Mouse (Mus musculus): ENCODE measurements around the gene Slc39a8. TPM values are rescaled to one million over a fixed set of nuclear protein-coding genes. Genes with fewer than 3 reads are reported as not detected.
A peak's percentile ranks its signal among the peaks of the same experiment; 100 is the strongest.

The Slc39a8 gene
- 16.3 and 16.9 TPM in 2 replicates for polyA plus RNA-seq (2016; fragmentation: Nextera tagmentation; extraction: Ambion mirVana)

- Histone ChIP-seq H3K27me3 (no peaks in the 10 kb centered on the region), H3K4me3 (peak within 1 kb of the TSS; percentile 60), H3K36me3 (no peaks in the 10 kb centered on the region), H3K4me2 (replicated peaks) (peak within 1 kb of the TSS; percentile 97), H3K4me1 (peaks cover 14% of the 10 kb centered on the region), H3K9ac (peak within 1 kb of the TSS; percentile 74), H3K27ac (peak within 1 kb of the TSS; percentile 62; the same call in 1 of the 2 replicates), H3K9me3 (replicated peaks) (no peaks in the 10 kb centered on the region)
- ATAC-seq (ENCODE audit: low FRiP score): peak; percentile 90
- WGBS: 4% methylated on average over 22 of the region's 22 CpGs
Measured at GRCm38 (mm10) chr3:135825016-135825753, at the start of gene Slc39a8. Slc39a8 (plus strand) TSS chr3:135825279.

GRCm38 (mm10) chr3:135785065-135785464, 40.0 kb upstream of the Slc39a8 start:
- Histone ChIP-seq H3K4me3 (no peak overlapping the region), H3K4me1 (no peaks in the 10 kb centered on the region), H3K9me3 (replicated peaks) (no peaks in the 10 kb centered on the region), H3K27ac (no peak overlapping the region), H3K9ac (no peak overlapping the region), H3K4me2 (replicated peaks) (no peak overlapping the region), H3K27me3 (no peaks in the 10 kb centered on the region), H3K36me3 (no peaks in the 10 kb centered on the region)
- whole genome bisulfite sequencing: 87% methylated on average over 7 of the region's 7 CpGs
- no peak for ATAC-seq (ENCODE audit: low FRiP score)

GRCm38 (mm10) chr3:135796117-135796516, 29.0 kb upstream of the Slc39a8 start:
- no peak overlapping the region for H3K4me2 ChIP-seq (replicated peaks)
- H3K9me3 ChIP-seq (replicated peaks): no peaks in the 10 kb centered on the region
- H3K27me3 ChIP-seq: no peaks in the 10 kb centered on the region
- no peaks in the 10 kb centered on the region for H3K36me3 ChIP-seq
- WGBS: 97% methylated on average over 6 of the region's 6 CpGs
- no peak overlapping the region for H3K27ac ChIP-seq
- no peak overlapping the region for H3K4me3 ChIP-seq
- no peak for ATAC-seq (ENCODE audit: low FRiP score)
- H3K9ac ChIP-seq: no peak overlapping the region
- H3K4me1 ChIP-seq: no peaks in the 10 kb centered on the region

GRCm38 (mm10) chr3:135798241-135798640, 26.8 kb upstream of the Slc39a8 start:
- ATAC-seq (ENCODE audit: low FRiP score): no peak
- no peak overlapping the region for H3K4me2 ChIP-seq (replicated peaks)
- no peaks in the 10 kb centered on the region for H3K36me3 ChIP-seq
- H3K4me3 ChIP-seq: no peak overlapping the region
- H3K27ac ChIP-seq: no peak overlapping the region
- 72% methylated on average over 3 of the region's 3 CpGs for WGBS
- no peaks in the 10 kb centered on the region for H3K4me1 ChIP-seq
- no peaks in the 10 kb centered on the region for H3K27me3 ChIP-seq
- H3K9ac ChIP-seq: no peak overlapping the region
- no peaks in the 10 kb centered on the region for H3K9me3 ChIP-seq (replicated peaks)

GRCm38 (mm10) chr3:135798665-135799064, 26.4 kb upstream of the Slc39a8 start:
- no peak overlapping the region for H3K9ac ChIP-seq
- H3K4me3 ChIP-seq: no peak overlapping the region
- H3K4me1 ChIP-seq: no peaks in the 10 kb centered on the region
- no peaks in the 10 kb centered on the region for H3K36me3 ChIP-seq
- ATAC-seq (ENCODE audit: low FRiP score): no peak
- WGBS: 74% methylated on average over 1 of the region's 1 CpGs
- no peaks in the 10 kb centered on the region for H3K9me3 ChIP-seq (replicated peaks)
- no peak overlapping the region for H3K4me2 ChIP-seq (replicated peaks)
- no peaks in the 10 kb centered on the region for H3K27me3 ChIP-seq
- H3K27ac ChIP-seq: no peak overlapping the region

DNA sequence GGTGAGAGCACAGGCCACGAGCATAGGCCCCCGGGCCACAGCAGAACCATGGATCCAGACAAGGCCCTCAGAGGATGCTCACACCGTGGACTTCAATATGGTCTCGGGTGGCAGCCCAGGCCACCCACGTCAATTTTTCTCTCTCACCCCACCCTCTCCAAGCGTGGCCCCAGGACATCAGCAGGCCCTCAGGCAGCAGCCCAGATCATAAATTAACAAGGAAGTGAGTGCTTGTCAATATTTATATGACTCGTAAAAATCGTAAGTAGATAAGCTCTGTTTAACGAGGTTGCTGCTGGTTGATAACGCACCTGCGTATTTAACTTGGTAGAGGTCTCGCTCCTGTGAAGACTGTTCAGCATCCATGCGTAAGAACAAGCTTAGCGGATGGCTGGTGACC, 10.4 kb upstream of the Slc39a8 start:
- Histone ChIP-seq H3K4me3 (no peak overlapping the region), H3K9me3 (replicated peaks) (no peaks in the 10 kb centered on the region), H3K27ac (no peak overlapping the region), H3K4me1 (no peaks in the 10 kb centered on the region), H3K36me3 (no peaks in the 10 kb centered on the region), H3K27me3 (no peaks in the 10 kb centered on the region), H3K4me2 (replicated peaks) (no peak overlapping the region), H3K9ac (no peak overlapping the region)
- 89% methylated on average over 14 of the region's 14 CpGs for WGBS
- ATAC-seq (ENCODE audit: low FRiP score): no peak

- no peaks in the 10 kb centered on the region for H3K36me3 ChIP-seq
- no peak overlapping the region for H3K4me2 ChIP-seq (replicated peaks)
- H3K4me1 ChIP-seq: no peaks in the 10 kb centered on the region
- no peak for ATAC-seq (ENCODE audit: low FRiP score)
- no peak overlapping the region for H3K9ac ChIP-seq
- H3K27me3 ChIP-seq: no peaks in the 10 kb centered on the region
- 90% methylated on average over 5 of the region's 5 CpGs for WGBS
- H3K27ac ChIP-seq: no peak overlapping the region
- H3K4me3 ChIP-seq: no peak overlapping the region
- H3K9me3 ChIP-seq (replicated peaks): no peaks in the 10 kb centered on the region
Measured at GRCm38 (mm10) chr3:135815973-135816727, 8.9 kb upstream of the Slc39a8 start.

- Histone ChIP-seq H3K4me3 (no peak overlapping the region), H3K27me3 (no peaks in the 10 kb centered on the region), H3K9ac (no peak overlapping the region), H3K36me3 (no peaks in the 10 kb centered on the region), H3K4me1 (no peaks in the 10 kb centered on the region), H3K9me3 (replicated peaks) (no peaks in the 10 kb centered on the region), H3K4me2 (replicated peaks) (no peak overlapping the region), H3K27ac (no peak overlapping the region)
- no peak for ATAC-seq (ENCODE audit: low FRiP score)
- WGBS: 63% methylated on average over 1 of the region's 1 CpGs
Measured at GRCm38 (mm10) chr3:135817124-135817523, 8.0 kb upstream of the Slc39a8 start.

- no peak overlapping the region for H3K27ac ChIP-seq
Measured at GRCm38 (mm10) chr3:135824436-135824835, 643 bp upstream of the Slc39a8 start.

GRCm38 (mm10) chr3:135825754-135826683, 940 bp downstream of the Slc39a8 start:
- ATAC-seq (ENCODE audit: low FRiP score): peak; percentile 82
- H3K9ac ChIP-seq: peak overlapping the region; percentile 74
- H3K4me1 ChIP-seq: peaks cover 14% of the 10 kb centered on the region
- no peaks in the 10 kb centered on the region for H3K27me3 ChIP-seq
- H3K4me3 ChIP-seq: peak overlapping the region; percentile 60
- peak overlapping the region; percentile 62; the same call in 1 of the 2 replicates for H3K27ac ChIP-seq
- WGBS: under 1% methylated on average over 57 of the region's 57 CpGs
- peak overlapping the region; percentile 97 for H3K4me2 ChIP-seq (replicated peaks)
- no peaks in the 10 kb centered on the region for H3K36me3 ChIP-seq
- H3K9me3 ChIP-seq (replicated peaks): no peaks in the 10 kb centered on the region

More at GRCm38 (mm10) chr3:135824436-135824835, 643 bp upstream of the Slc39a8 start:
- no peak for ATAC-seq (ENCODE audit: low FRiP score)
- 34% methylated on average over 3 of the region's 4 CpGs for WGBS
- H3K4me2 ChIP-seq (replicated peaks): peak overlapping the region; percentile 97; the same call in 1 of the 2 replicates
- H3K36me3 ChIP-seq: no peaks in the 10 kb centered on the region
- no peak overlapping the region for H3K9ac ChIP-seq
- no peaks in the 10 kb centered on the region for H3K9me3 ChIP-seq (replicated peaks)
- no peak overlapping the region for H3K4me3 ChIP-seq
- no peaks in the 10 kb centered on the region for H3K27me3 ChIP-seq
- peaks cover 14% of the 10 kb centered on the region for H3K4me1 ChIP-seq

GRCm38 (mm10) chr3:135826684-135827249, 1.7 kb downstream of the Slc39a8 start:
- H3K4me2 ChIP-seq (replicated peaks): peak overlapping the region; percentile 97
- H3K9me3 ChIP-seq (replicated peaks): no peaks in the 10 kb centered on the region
- H3K27me3 ChIP-seq: no peaks in the 10 kb centered on the region
- no peak for ATAC-seq (ENCODE audit: low FRiP score)
- 23% methylated on average over 12 of the region's 12 CpGs for whole genome bisulfite sequencing
- H3K4me1 ChIP-seq: peaks cover 14% of the 10 kb centered on the region
- 0 out of 2 replicates have a peak overlapping the region, but pooled peaks have one; percentile 62 for H3K27ac ChIP-seq
- H3K36me3 ChIP-seq: no peaks in the 10 kb centered on the region
- H3K4me3 ChIP-seq: peak overlapping the region; percentile 60
- H3K9ac ChIP-seq: peak overlapping the region; percentile 74

Measured in hindbrain, embryonic 12.5 days (tissue).